Mouse (Mus musculus) lung, adult 2 months (tissue): ENCODE data around the gene Elmo1.

ENCODE experiments used
- CTCF ChIP-seq: fragments of 200-500 bp; IDR thresholded peaks from 2 replicates; pipeline ENCODE4 v1.5.1; 2011; ENCODE audit warnings: mild to moderate bottlenecking, low read length, control low read depth; ENCODE audit not compliant: insufficient read depth
- POLR2A ChIP-seq: fragments of 200-500 bp; IDR thresholded peaks from 2 replicates; pipeline ENCODE4 v1.6.1; 2011; ENCODE audit warnings: low read depth, mild to moderate bottlenecking, control low read depth, low read length, borderline replicate concordance; ENCODE audit errors: extremely low read depth

DNA sequence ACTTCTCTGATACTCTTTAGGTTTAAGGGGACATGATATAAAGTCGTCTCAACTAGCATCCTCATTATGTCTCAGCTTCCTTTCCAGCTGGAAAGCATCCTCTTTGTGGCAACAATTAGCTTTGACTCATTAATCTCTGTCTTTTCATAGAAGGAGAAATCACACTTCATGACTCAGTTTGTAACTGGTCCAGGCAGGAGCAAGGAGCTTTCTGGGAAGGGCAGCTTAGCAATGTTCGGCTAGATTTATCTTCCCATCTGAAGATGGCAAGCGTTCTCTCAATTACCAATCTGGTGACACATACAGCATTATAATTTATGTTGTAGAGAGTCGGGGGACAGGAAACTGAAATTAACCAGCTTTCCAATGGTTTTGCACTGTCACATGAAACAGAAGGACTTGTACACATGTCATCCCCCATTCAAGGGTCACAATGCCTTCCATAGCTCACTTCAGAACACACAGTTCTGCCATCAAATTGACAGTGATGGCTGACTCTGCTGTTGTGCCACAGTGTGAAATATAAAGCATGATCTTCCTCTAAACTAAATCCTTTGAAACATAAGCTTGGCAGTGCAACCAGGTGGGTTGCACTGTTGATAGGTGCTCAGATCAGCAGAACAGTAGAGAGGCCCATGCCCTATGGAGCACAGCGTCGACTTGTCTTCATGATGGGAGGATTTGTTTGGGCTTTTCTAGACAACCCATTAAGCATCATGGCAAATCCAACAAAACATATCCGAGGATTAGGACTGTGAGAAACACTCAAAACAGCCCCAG lies 532.9 kb downstream of the Elmo1 start:
- TF ChIP-seq CTCF (no peak), POLR2A (no peak)
